Mouse (Mus musculus): ENCODE measurements at regions not wholly inside any gene's neighbourhood (a gene's known extent, or its start where the extent isn't known, plus 50 kb on each side); places are given as distances from the start of the nearest gene placed in this dataset.

- TF ChIP-seq CTCF (IDR thresholded peaks at IDR 0.05; ENCODE audit: control insufficient read depth, insufficient read depth, insufficient read length) (no peak), MYOD1 (IDR thresholded peaks at IDR 0.05; ENCODE audit: control insufficient read depth, insufficient read length, low read depth) (no peak)
Observed at GRCm38 (mm10) chr7:37338067-37338501, 435.4 kb downstream of the Zfp536 start.
